25 mouse cellular contexts compared by ENCODE assay signal in genomic region chr8:85421329-85421728, GRCm38 (mm10). TPM values are rescaled to one million over a fixed set of nuclear protein-coding genes. Genes with fewer than 3 reads are reported as not detected.
A peak's percentile ranks its signal among the peaks of the same experiment; 100 is the strongest.
DNase-seq lines count a peak whose midpoint lies in the region; ATAC-seq and TF ChIP-seq lines count a peak whose summit lies in the region.
"Had no signal": no experiment of that assay in that cellular context is flagged by ENCODE, and none has a peak within 500 bp of the region (broad histone marks: within the 10 kb centered on the region; RNA-seq: fewer than 3 reads in every experiment).

No protein-coding gene starts in this region.

- no peak overlapping the region for H3K9ac ChIP-seq in heart, postnatal 0 days (replicated peaks; ENCODE audit: low read depth, low read length)
- H3K9ac ChIP-seq: embryonic facial prominence, embryonic 12.5 days; forebrain, embryonic 12.5 days; forebrain, postnatal 0 days; hindbrain, embryonic 15.5 days; liver, embryonic 15.5 days had no signal

- DNase-seq in heart, postnatal 0 days (ENCODE audit: low spot score): no peak
- no peak for DNase-seq in heart, postnatal 25 days (ENCODE audit: low spot score)
- DNase-seq in 416B (ENCODE audit: low read depth): peak; percentile 49
- DNase-seq in R1 (ENCODE audit: low read depth, low spot score): peak; percentile 91
- no peak for DNase-seq in cerebellum, adult 11 months
- DNase-seq in adrenal gland, postnatal 14 days: no peak
- DNase-seq: B cell, adult 2 months; cerebellum, adult 8-10 months; embryo, embryonic 11 days; forebrain, postnatal 0 days; heart, postnatal 10 days; kidney, adult 11 months; kidney, postnatal 36 days; lung, postnatal 4 days; midbrain, embryonic 14.5 days had no signal

- no peaks in the 10 kb centered on the region for H3K9me3 ChIP-seq in heart, postnatal 0 days (replicated peaks; ENCODE audit: control insufficient read depth, low read length)
- no peaks in the 10 kb centered on the region for H3K9me3 ChIP-seq in E14TG2a.4 (ENCODE audit: low read length)
- H3K9me3 ChIP-seq: embryonic facial prominence, embryonic 12.5 days; forebrain, embryonic 12.5 days; heart, embryonic 10.5 days; hindbrain, embryonic 10.5 days; hindbrain, embryonic 15.5 days; liver, embryonic 15.5 days had no signal

- TF ChIP-seq EP300 in heart, postnatal 0 days (IDR thresholded peaks at IDR 0.05; ENCODE audit: low read depth): no peak

- ATAC-seq in heart, postnatal 0 days (ENCODE audit: insufficient read depth, low read depth): no peak
- no peak for ATAC-seq in megakaryocyte, adult 5-6 weeks (ENCODE audit: poor library complexity, severe bottlenecking)
- ATAC-seq: forebrain, postnatal 0 days; inflammation-experienced regulatory T-cells, adult 6 months had no signal

- 100% methylated on average over 1 of the region's 1 CpGs for WGBS in heart, postnatal 0 days

- intact Hi-C loops in heart, postnatal 25 days (cut with DNase I): loop anchor here (10.0 kb wide), 1 partner anchor 347 kb away; the partner anchor contains the start of gene Dhps

- H3K27me3 ChIP-seq in heart, postnatal 0 days (ENCODE audit: control insufficient read depth, insufficient read depth, low read length): no peaks in the 10 kb centered on the region
- H3K27me3 ChIP-seq in E14TG2a.4 (ENCODE audit: insufficient read depth, low read length): no peaks in the 10 kb centered on the region
- H3K27me3 ChIP-seq: embryonic facial prominence, embryonic 12.5 days; forebrain, embryonic 12.5 days; hindbrain, embryonic 15.5 days; liver, embryonic 15.5 days had no signal

- peaks cover 13% of the 10 kb centered on the region for H3K36me3 ChIP-seq in heart, postnatal 0 days (replicated peaks; ENCODE audit: control insufficient read depth, insufficient read depth, low read length)
- H3K36me3 ChIP-seq in E14TG2a.4 (ENCODE audit: insufficient read depth, low read length): peaks cover 50% of the 10 kb centered on the region
- H3K36me3 ChIP-seq: hindbrain, embryonic 15.5 days had no signal

- no peak overlapping the region for H3K4me3 ChIP-seq in heart, postnatal 0 days (ENCODE audit: low read depth, low read length)
- H3K4me3 ChIP-seq in E14TG2a.4 (replicated peaks; ENCODE audit: low read length): peak overlapping the region; percentile 91
- H3K4me3 ChIP-seq: embryonic facial prominence, embryonic 12.5 days; forebrain, embryonic 12.5 days; heart, embryonic 10.5 days; hindbrain, embryonic 10.5 days; hindbrain, embryonic 15.5 days; liver, embryonic 15.5 days had no signal

- peaks cover 21% of the 10 kb centered on the region for H3K4me1 ChIP-seq in heart, postnatal 0 days (ENCODE audit: control insufficient read depth, insufficient read depth)
- H3K4me1 ChIP-seq in E14TG2a.4 (replicated peaks; ENCODE audit: low read depth, low read length): peaks cover 70% of the 10 kb centered on the region
- H3K4me1 ChIP-seq: hindbrain, embryonic 10.5 days had no signal

- no peak for TF ChIP-seq CTCF in heart, postnatal 0 days (IDR thresholded peaks at IDR 0.05; ENCODE audit: low read depth)
- no peak for TF ChIP-seq CTCF in E14TG2a.4 (conservative IDR thresholded peaks at IDR 0.05; ENCODE audit: low read length)

- H3K4me2 ChIP-seq in heart, postnatal 0 days (ENCODE audit: low read depth, low read length): no peak overlapping the region
- H3K4me2 ChIP-seq: embryonic facial prominence, embryonic 12.5 days; forebrain, embryonic 12.5 days; hindbrain, embryonic 15.5 days; liver, embryonic 15.5 days had no signal

- 0 out of 2 replicates have a peak overlapping the region, but pooled peaks have one; percentile 34 for H3K27ac ChIP-seq in heart, postnatal 0 days (ENCODE audit: low read depth)
- H3K27ac ChIP-seq: embryonic facial prominence, embryonic 12.5 days; forebrain, embryonic 12.5 days; heart, embryonic 10.5 days; hindbrain, embryonic 10.5 days; hindbrain, embryonic 15.5 days; liver, embryonic 15.5 days had no signal

RNA-seq across cellular contexts. Expression of gene 4921524J17Rik, which starts 11.3 kb away (rescaled TPM):
- total RNA-seq in heart, postnatal 0 days (2014; rRNA removed; ENCODE audit: low replicate concordance): 23.8 and 27.6 TPM in 2 replicates
- polyA plus RNA-seq in heart, postnatal 0 days (2015; fragmentation: Nextera tagmentation; extraction: Ambion mirVana): 67.6 and 75.7 TPM in 2 replicates
- 10 to 100 TPM; 21.6 to 25.2 TPM for total RNA-seq in heart, postnatal 25 days (2021)
- 35.9 and 38.1 TPM in 2 replicates for total RNA-seq in adrenal gland, postnatal 14 days (2021)
- 21.1 and 21.2 TPM in 2 replicates for total RNA-seq in megakaryocyte, adult 5-6 weeks (2015)
- 28.9 and 54.2 TPM in 2 replicates for total RNA-seq in megakaryocyte, adult 5-6 weeks (2017)

RNA-seq across cellular contexts. Expression of gene Mylk3, which starts 35.2 kb away (rescaled TPM):
- total RNA-seq in heart, postnatal 0 days (2014; rRNA removed; ENCODE audit: low replicate concordance): 398 and 403 TPM in 2 replicates
- polyA plus RNA-seq in heart, postnatal 0 days (2015; fragmentation: Nextera tagmentation; extraction: Ambion mirVana): 321 and 340 TPM in 2 replicates
- total RNA-seq in heart, postnatal 25 days (2021): 100 to 1,000 TPM; 367 to 440 TPM
- 0.26 and 1.3 TPM in 2 replicates for total RNA-seq in adrenal gland, postnatal 14 days (2021)
- 0.20 and 0.43 TPM in 2 replicates for total RNA-seq in megakaryocyte, adult 5-6 weeks (2015)
- 1.7 and 1.9 TPM in 2 replicates for total RNA-seq in megakaryocyte, adult 5-6 weeks (2017)
- polyA plus RNA-seq: inflammation-experienced regulatory T-cells, adult 6 months; small intestine, adult 2 months had no signal

Comparison
In these comparisons a context has a peak if more than half of its experiments do, and no peak if none do; other contexts are left out.
1. DNase-seq: peak in 416B (single experiment) and R1 (single experiment); none in heart, postnatal 0 days (single experiment), heart, postnatal 25 days (single experiment), cerebellum, adult 11 months (single experiment) and adrenal gland, postnatal 14 days (single experiment).
2. RNA of gene Mylk3, which starts 35.2 kb away (total RNA-seq): 367 to 440 TPM in heart, postnatal 25 days and 398 to 403 TPM in heart, postnatal 0 days; 0.20 to 1.9 TPM in megakaryocyte, adult 5-6 weeks and 0.26 to 1.3 TPM in adrenal gland, postnatal 14 days; every median in the first group is over 100 times any median in the second.